Mouse (Mus musculus): ENCODE results near the gene A730049H05Rik. TPM values are rescaled to one million over a fixed set of nuclear protein-coding genes. Genes with fewer than 3 reads are reported as not detected.

A730049H05Rik gene
- total and polyA plus RNA-seq, 2 experiments, result not detected

- Histone ChIP-seq H3K9ac (ENCODE audit: low read depth, low read length) (no peak within 1 kb of the TSS), H3K27me3 (ENCODE audit: control insufficient read depth, insufficient read depth, low read length) (no peaks in the 10 kb centered on the region), H3K79me2 (ENCODE audit: control insufficient read depth, insufficient read depth, low read length) (no peaks in the 10 kb centered on the region), H3K4me1 (ENCODE audit: control insufficient read depth, insufficient read depth, low read length) (no peaks in the 10 kb centered on the region), H3K4me3 (ENCODE audit: insufficient read depth, low read depth, low read length) (no peak within 1 kb of the TSS), H3K27ac (replicated peaks; ENCODE audit: insufficient read depth, low read depth, low read length) (peak within 1 kb of the TSS; percentile 33), H3K36me3 (ENCODE audit: control insufficient read depth, insufficient read depth, low read length) (no peaks in the 10 kb centered on the region)
- DNase-seq (ENCODE audit: extremely low read depth, low read depth, low spot score), result peak; percentile 15
- WGBS, result 72% methylated on average over 4 of the region's 4 CpGs
- TF ChIP-seq POLR2A (IDR thresholded peaks at IDR 0.05; ENCODE audit: extremely low read depth, insufficient read depth, low read length) (no peak), CTCF (IDR thresholded peaks at IDR 0.05; ENCODE audit: low read depth, low read length) (no peak)
Observed at GRCm38 (mm10) chr6:92869089-92869581, 52.9 kb downstream of the A730049H05Rik start, which contains the start of gene Gm15737. Gm15737 (plus strand) TSS chr6:92869357.

- Histone ChIP-seq H3K27me3 (ENCODE audit: control insufficient read depth, insufficient read depth, low read length) (no peaks in the 10 kb centered on the region), H3K9ac (ENCODE audit: low read depth, low read length) (no peak overlapping the region), H3K4me3 (ENCODE audit: insufficient read depth, low read depth, low read length) (no peak overlapping the region), H3K36me3 (ENCODE audit: control insufficient read depth, insufficient read depth, low read length) (no peaks in the 10 kb centered on the region), H3K4me1 (ENCODE audit: control insufficient read depth, insufficient read depth, low read length) (no peaks in the 10 kb centered on the region), H3K27ac (replicated peaks; ENCODE audit: insufficient read depth, low read depth, low read length) (peak overlapping the region; percentile 33), H3K79me2 (ENCODE audit: control insufficient read depth, insufficient read depth, low read length) (no peaks in the 10 kb centered on the region)
- WGBS, result 34% methylated on average over 16 of the region's 16 CpGs
- no peak for DNase-seq (ENCODE audit: extremely low read depth, low read depth, low spot score)
- no peak for TF ChIP-seq POLR2A (IDR thresholded peaks at IDR 0.05; ENCODE audit: extremely low read depth, insufficient read depth, low read length)
- TF ChIP-seq CTCF (IDR thresholded peaks at IDR 0.05; ENCODE audit: low read depth, low read length), result no peak
Observed at GRCm38 (mm10) chr6:92869582-92870219, 53.4 kb downstream of the A730049H05Rik start.

GRCm38 (mm10) chr6:92871813-92872212 lies 55.5 kb downstream of the A730049H05Rik start:
- WGBS, result 80% methylated on average over 4 of the region's 4 CpGs
- no peak overlapping the region for H3K27ac ChIP-seq (replicated peaks; ENCODE audit: insufficient read depth, low read depth, low read length)
- peaks cover 2% of the 10 kb centered on the region; the same call in 1 of the 2 replicates for H3K4me1 ChIP-seq (ENCODE audit: control insufficient read depth, insufficient read depth, low read length)
- TF ChIP-seq POLR2A (IDR thresholded peaks at IDR 0.05; ENCODE audit: extremely low read depth, insufficient read depth, low read length) (no peak), CTCF (IDR thresholded peaks at IDR 0.05; ENCODE audit: low read depth, low read length) (no peak)
- no peaks in the 10 kb centered on the region for H3K36me3 ChIP-seq (ENCODE audit: control insufficient read depth, insufficient read depth, low read length)
- no peak overlapping the region for H3K9ac ChIP-seq (ENCODE audit: low read depth, low read length)
- no peak for DNase-seq (ENCODE audit: extremely low read depth, low read depth, low spot score)
- H3K79me2 ChIP-seq (ENCODE audit: control insufficient read depth, insufficient read depth, low read length), result no peaks in the 10 kb centered on the region
- H3K4me3 ChIP-seq (ENCODE audit: insufficient read depth, low read depth, low read length), result no peak overlapping the region
- no peaks in the 10 kb centered on the region for H3K27me3 ChIP-seq (ENCODE audit: control insufficient read depth, insufficient read depth, low read length)

- peaks cover 2% of the 10 kb centered on the region; the same call in 1 of the 2 replicates for H3K4me1 ChIP-seq (ENCODE audit: control insufficient read depth, insufficient read depth, low read length)
- DNase-seq (ENCODE audit: extremely low read depth, low read depth, low spot score), result no peak
- 90% methylated on average over 10 of the region's 10 CpGs for WGBS
- H3K9ac ChIP-seq (ENCODE audit: low read depth, low read length), result no peak overlapping the region
- no peak overlapping the region for H3K27ac ChIP-seq (replicated peaks; ENCODE audit: insufficient read depth, low read depth, low read length)
- no peaks in the 10 kb centered on the region for H3K79me2 ChIP-seq (ENCODE audit: control insufficient read depth, insufficient read depth, low read length)
- TF ChIP-seq POLR2A (IDR thresholded peaks at IDR 0.05; ENCODE audit: extremely low read depth, insufficient read depth, low read length), result no peak
- H3K36me3 ChIP-seq (ENCODE audit: control insufficient read depth, insufficient read depth, low read length), result no peaks in the 10 kb centered on the region
- H3K4me3 ChIP-seq (ENCODE audit: insufficient read depth, low read depth, low read length), result no peak overlapping the region
- H3K27me3 ChIP-seq (ENCODE audit: control insufficient read depth, insufficient read depth, low read length), result no peaks in the 10 kb centered on the region
Observed at GRCm38 (mm10) chr6:92872766-92873165, 56.5 kb downstream of the A730049H05Rik start.

- Histone ChIP-seq H3K36me3 (ENCODE audit: control insufficient read depth, insufficient read depth, low read length) (no peaks in the 10 kb centered on the region), H3K27me3 (ENCODE audit: control insufficient read depth, insufficient read depth, low read length) (no peaks in the 10 kb centered on the region), H3K79me2 (ENCODE audit: control insufficient read depth, insufficient read depth, low read length) (no peaks in the 10 kb centered on the region), H3K9ac (ENCODE audit: low read depth, low read length) (no peak overlapping the region), H3K4me1 (ENCODE audit: control insufficient read depth, insufficient read depth, low read length) (peaks cover 2% of the 10 kb centered on the region; the same call in 1 of the 2 replicates), H3K4me3 (ENCODE audit: insufficient read depth, low read depth, low read length) (no peak overlapping the region), H3K27ac (replicated peaks; ENCODE audit: insufficient read depth, low read depth, low read length) (no peak overlapping the region)
- DNase-seq (ENCODE audit: extremely low read depth, low read depth, low spot score), result peak; percentile 32
- WGBS, result 55% methylated on average over 5 of the region's 5 CpGs
- no peak for TF ChIP-seq POLR2A (IDR thresholded peaks at IDR 0.05; ENCODE audit: extremely low read depth, insufficient read depth, low read length)
- no peak for TF ChIP-seq CTCF (IDR thresholded peaks at IDR 0.05; ENCODE audit: low read depth, low read length)
Observed at GRCm38 (mm10) chr6:92874854-92875253, 58.6 kb downstream of the A730049H05Rik start.

GRCm38 (mm10) chr6:92875340-92875739 lies 59.1 kb downstream of the A730049H05Rik start:
- DNase-seq (ENCODE audit: extremely low read depth, low read depth, low spot score), result no peak
- H3K4me1 ChIP-seq (ENCODE audit: control insufficient read depth, insufficient read depth, low read length), result peaks cover 2% of the 10 kb centered on the region; the same call in 1 of the 2 replicates
- no peak overlapping the region for H3K9ac ChIP-seq (ENCODE audit: low read depth, low read length)
- H3K27me3 ChIP-seq (ENCODE audit: control insufficient read depth, insufficient read depth, low read length), result no peaks in the 10 kb centered on the region
- no peak overlapping the region for H3K27ac ChIP-seq (replicated peaks; ENCODE audit: insufficient read depth, low read depth, low read length)
- H3K4me3 ChIP-seq (ENCODE audit: insufficient read depth, low read depth, low read length), result no peak overlapping the region
- 82% methylated on average over 2 of the region's 2 CpGs for WGBS
- TF ChIP-seq POLR2A (IDR thresholded peaks at IDR 0.05; ENCODE audit: extremely low read depth, insufficient read depth, low read length), result no peak
- no peak for TF ChIP-seq CTCF (IDR thresholded peaks at IDR 0.05; ENCODE audit: low read depth, low read length)
- no peaks in the 10 kb centered on the region for H3K79me2 ChIP-seq (ENCODE audit: control insufficient read depth, insufficient read depth, low read length)
- no peaks in the 10 kb centered on the region for H3K36me3 ChIP-seq (ENCODE audit: control insufficient read depth, insufficient read depth, low read length)
